Mouse (Mus musculus): ENCODE measurements around the gene Dio3. TPM values are rescaled to one million over a fixed set of nuclear protein-coding genes. Genes with fewer than 3 reads are reported as not detected.

Gene Dio3
- polyA plus RNA-seq (2017; shearing (Covaris generic)) = under 1 TPM in 1 of 2 experiments, not detected in 1; 0.24 TPM

DNA sequence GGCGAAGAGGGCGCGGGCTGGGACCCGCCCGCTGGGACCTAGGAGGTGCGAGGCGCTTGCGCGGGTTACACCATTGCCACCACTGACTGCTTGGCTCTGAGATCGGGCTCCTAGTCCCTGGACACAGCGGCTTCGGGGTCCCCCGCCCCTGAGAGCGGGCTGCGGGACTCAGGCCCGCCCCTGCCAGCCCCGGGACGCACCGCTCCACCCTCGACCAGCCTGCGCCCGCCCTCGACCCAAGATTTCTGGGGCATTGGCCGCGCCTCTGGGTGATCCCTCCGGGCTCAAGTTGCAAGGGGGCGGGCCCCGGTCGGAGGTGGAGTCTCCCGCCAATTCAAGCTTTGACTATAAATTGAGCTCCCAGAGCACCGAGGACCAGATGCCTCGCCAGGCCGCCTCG lies at the start of gene Dio3:
TSS of gene Dio3 (plus strand) at position 216 of the 400 bp plus-strand sequence.

Other genes with a start within 250 kb of the Dio3 start
- 100 to 1,000 TPM; 189 to 215 TPM for gene Ppp2r5c, start 168.1 kb downstream of the Dio3 start, polyA plus RNA-seq (2017; shearing (Covaris generic))

All from inflammation-experienced regulatory T-cells (primary cell).